Mouse (Mus musculus) MEL (cell line): Measurements from ENCODE around the gene Gpr150. TPM values are rescaled to one million over a fixed set of nuclear protein-coding genes. Genes with fewer than 3 reads are reported as not detected.

Experiments
- polyA plus RNA-seq, 2 experiments: library from polyadenylated mRNA; stranded (reverse) in 1 of 2; unstranded in 1 of 2; fragments of >175 nt in 1 of 2; fragments of >200 nt in 1 of 2; gene quantifications; 2 replicates each; pipeline versions ENCODE4 v1.2.1 to v1.2.4; 2012; ENCODE audit warnings: low replicate concordance in 2 of 2, low read depth in 1 of 2; ENCODE audit not compliant: insufficient read length in 2 of 2, insufficient read depth in 1 of 2, missing spikeins in 1 of 2
- total RNA-seq: library from RNA; depleted of rRNA; stranded (reverse); fragments of 300-350 nt; gene quantifications from 2 replicates; pipeline ENCODE4 v1.2.3, GENCODE M21; 2012; rRNA removed

Gpr150 gene
- total and polyA plus RNA-seq, 3 experiments, result not detected

Other genes starting within 250 kb of the Gpr150 start
- gene Glrx, start 217.1 kb downstream of the Gpr150 start, total RNA-seq, result 9.2 and 12.7 TPM in 2 replicates
- 10 to 100 TPM in 1 of 2 experiments, not detected in 1; 20.2 TPM for gene Glrx, start 217.1 kb downstream of the Gpr150 start, polyA plus RNA-seq
- gene Rhobtb3, start 113.1 kb downstream of the Gpr150 start, total RNA-seq, result not detected in 2 replicates
- gene Rhobtb3, start 113.1 kb downstream of the Gpr150 start, polyA plus RNA-seq, result not detected
- gene Spata9, start 89.8 kb downstream of the Gpr150 start, total RNA-seq, result not detected in 2 replicates
- gene Spata9, start 89.8 kb downstream of the Gpr150 start, polyA plus RNA-seq, result under 1 TPM in 1 of 2 experiments, not detected in 1; 0.78 TPM
- 72.1 and 82.0 TPM in 2 replicates for gene Rfesd, start 38.3 kb downstream of the Gpr150 start, total RNA-seq
- 10 to 100 TPM in 1 of 2 experiments, not detected in 1; 38.3 TPM for gene Rfesd, start 38.3 kb downstream of the Gpr150 start, polyA plus RNA-seq
- gene Arsk, start 41.7 kb upstream of the Gpr150 start, total RNA-seq, result 3.3 and 4.3 TPM in 2 replicates
- 1 to 10 TPM in 1 of 2 experiments, not detected in 1; 2.7 TPM for gene Arsk, start 41.7 kb upstream of the Gpr150 start, polyA plus RNA-seq
- gene Ttc37, start 41.7 kb upstream of the Gpr150 start, total RNA-seq, result 20.3 and 22.2 TPM in 2 replicates
- gene Ttc37, start 41.7 kb upstream of the Gpr150 start, polyA plus RNA-seq, result 100 to 1,000 TPM in 1 of 2 experiments, 10 to 100 TPM in 1; 16.8 to 116 TPM
- gene Fam81b, start 248.1 kb upstream of the Gpr150 start, total RNA-seq, result not detected in 2 replicates
- not detected for gene Fam81b, start 248.1 kb upstream of the Gpr150 start, polyA plus RNA-seq